Mouse (Mus musculus) small intestine, adult 2 months (tissue): ENCODE results near the gene Zfp566. TPM values are rescaled to one million over a fixed set of nuclear protein-coding genes. Genes with fewer than 3 reads are reported as not detected.
A peak's percentile ranks its signal among the peaks of the same experiment; 100 is the strongest.
"Not testable (repeated sequence)": the region's sequence is repeated elsewhere in the genome, so short reads cannot be mapped to it uniquely, and the experiment has no call there.

ENCODE experiments used
- H3K27ac ChIP-seq: fragments of 200-500 bp; 2 replicates; pipeline ENCODE4 v1.5.1; 2012; ENCODE audit warnings: low read depth, low read length, control low read depth, inconsistent platforms; ENCODE audit not compliant: insufficient read depth
- H3K27me3 ChIP-seq: fragments of 200-500 bp; 2 replicates; pipeline ENCODE4 v1.6.1; 2012; ENCODE audit warnings: mild to moderate bottlenecking, moderate library complexity, low read length, inconsistent platforms; ENCODE audit not compliant: control insufficient read depth, insufficient read depth
- H3K36me3 ChIP-seq: fragments of 200-500 bp; 2 replicates; pipeline ENCODE4 v1.6.1; 2012; ENCODE audit warnings: mild to moderate bottlenecking, low read length, control low read depth, inconsistent platforms; ENCODE audit not compliant: control insufficient read depth, insufficient read depth
- H3K4me1 ChIP-seq: fragments of 200-500 bp; 2 replicates; pipeline ENCODE4 v1.6.1; 2012; ENCODE audit warnings: low read length, inconsistent platforms, mixed read lengths; ENCODE audit not compliant: control insufficient read depth, insufficient read depth, insufficient read length
- H3K4me3 ChIP-seq: fragments of 200-500 bp; 2 replicates; pipeline ENCODE4 v1.5.1; 2012; ENCODE audit warnings: low read depth, mild to moderate bottlenecking, control low read depth, inconsistent platforms, low read length, moderate library complexity
- CTCF ChIP-seq: fragments of 200-500 bp; IDR thresholded peaks from 2 replicates; pipeline ENCODE4 v1.5.1; 2012; ENCODE audit warnings: low read depth, mild to moderate bottlenecking, control low read depth, inconsistent platforms, low read length, moderate library complexity, mixed read lengths; ENCODE audit not compliant: insufficient replicate concordance, insufficient read length; ENCODE audit errors: extremely low read depth
- POLR2A ChIP-seq: fragments of 200-500 bp; IDR thresholded peaks from 2 replicates; pipeline ENCODE4 v1.6.1; 2012; ENCODE audit warnings: low read depth, mild to moderate bottlenecking, control low read depth, inconsistent platforms, low read length, moderate library complexity
- WGBS: fragments of 180-500 bp; shearing (Covaris S2); methylation state at CpG from one replicate; pipeline ENCODE4 v1.1.7; 2018; 5-methylcytosine and 5-hydroxymethylcytosine counted together
- polyA plus RNA-seq: library from polyadenylated mRNA; depleted of rRNA; stranded (reverse); fragments of >200 nt; gene quantifications from 2 replicates; pipeline ENCODE4 v1.2.3, GENCODE M21; 2012; rRNA removed

The Zfp566 gene
- polyA plus RNA-seq = 0.11 and 0.95 TPM in 2 replicates

DNA sequence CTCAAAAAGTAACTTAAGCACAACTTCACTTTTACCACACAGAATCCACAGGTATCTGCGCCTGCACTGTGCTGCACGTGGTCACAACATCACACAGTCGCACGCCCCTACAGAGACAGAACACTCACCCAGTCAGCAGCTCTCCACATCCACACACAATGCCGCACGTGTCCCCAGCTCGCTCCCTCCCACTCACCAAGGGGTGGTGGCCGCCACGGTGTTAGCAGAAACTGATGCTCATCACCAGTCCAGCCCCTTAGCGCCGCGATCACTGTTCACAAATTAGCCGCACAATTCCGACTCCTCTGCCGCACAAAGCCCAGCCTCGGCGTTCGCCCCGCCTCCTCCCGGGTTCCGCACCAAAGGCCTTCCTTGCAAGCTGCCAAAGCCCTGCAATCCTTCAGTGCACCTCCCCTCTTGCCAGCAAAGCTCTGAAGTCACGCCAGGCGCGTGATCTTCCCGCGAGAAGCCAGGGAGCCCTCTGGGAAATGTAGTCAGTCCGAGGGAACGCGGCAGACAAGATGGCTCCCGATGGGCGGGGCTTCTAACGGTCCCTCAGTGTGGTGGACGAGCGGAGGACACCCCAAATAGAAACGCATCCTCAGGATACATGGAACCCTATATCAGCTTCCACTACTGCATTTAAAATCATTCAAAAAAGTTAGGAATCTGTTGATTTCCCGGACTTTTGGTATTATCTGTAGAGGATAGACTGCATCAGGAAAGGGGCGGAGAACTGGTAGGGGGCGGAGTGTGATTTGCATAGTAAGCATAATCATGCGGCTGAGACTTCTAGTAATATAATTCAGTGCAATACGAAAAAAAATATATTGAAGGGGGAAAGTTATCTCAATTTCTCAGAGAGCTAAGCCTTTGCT is at the start of gene Zfp566, which contains the start of gene Gm26920:
Zfp566 (minus strand) TSS at position 436 of the 878 bp plus-strand sequence.
Gm26920 (minus strand) TSS at position 319 of the 878 bp plus-strand sequence.
- H3K36me3 ChIP-seq = no peaks in the 10 kb centered on the region
- WGBS = under 1% methylated on average over 40 of the region's 40 CpGs
- H3K4me1 ChIP-seq = peaks cover 6% of the 10 kb centered on the region
- peak within 1 kb of the TSS; percentile 42 for H3K27ac ChIP-seq
- H3K4me3 ChIP-seq = peak within 1 kb of the TSS; percentile 90
- TF ChIP-seq POLR2A = peak; percentile 50; the same call in 1 of the 2 replicates
- no peak for TF ChIP-seq CTCF
- no peaks in the 10 kb centered on the region for H3K27me3 ChIP-seq

- no peaks in the 10 kb centered on the region for H3K36me3 ChIP-seq
- H3K27me3 ChIP-seq = no peaks in the 10 kb centered on the region
- 89% methylated on average over 10 of the region's 10 CpGs for WGBS
- no peaks in the 10 kb centered on the region for H3K4me1 ChIP-seq
- TF ChIP-seq POLR2A = no peak
- no peak for TF ChIP-seq CTCF
- H3K27ac ChIP-seq = no peak overlapping the region
- no peak overlapping the region for H3K4me3 ChIP-seq
Measured at GRCm38 (mm10) chr7:30136826-30137225, 46.5 kb upstream of the Zfp566 start.

DNA sequence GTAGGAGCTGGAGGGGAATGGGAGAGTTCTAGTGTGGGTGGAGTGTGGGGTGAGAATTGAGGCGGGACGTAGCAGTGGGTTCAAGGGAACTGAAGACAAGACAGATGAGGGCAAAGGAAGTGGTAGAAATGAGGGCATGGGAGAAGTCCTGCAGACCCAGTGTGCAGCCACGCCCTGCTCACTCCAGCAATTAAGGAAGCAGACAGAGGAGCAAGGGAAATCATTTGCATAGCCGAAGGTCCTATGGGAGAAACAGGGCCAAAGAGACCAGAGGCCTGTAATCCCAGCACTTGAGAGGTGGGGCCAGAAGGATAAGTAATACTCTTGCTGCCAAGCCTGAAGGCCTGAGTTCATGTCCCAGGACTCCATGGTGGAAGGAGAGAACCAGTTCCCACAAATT is 42.1 kb upstream of the Zfp566 start:
- TF ChIP-seq CTCF (no peak), POLR2A (no peak)
- Histone ChIP-seq H3K4me1 (no peaks in the 10 kb centered on the region), H3K4me3 (no peak overlapping the region), H3K27me3 (no peaks in the 10 kb centered on the region), H3K27ac (no peak overlapping the region), H3K36me3 (no peaks in the 10 kb centered on the region)
- 87% methylated on average over 4 of the region's 4 CpGs for WGBS

- no peaks in the 10 kb centered on the region for H3K36me3 ChIP-seq
- no peak overlapping the region for H3K27ac ChIP-seq
- H3K4me1 ChIP-seq = no peaks in the 10 kb centered on the region
- H3K27me3 ChIP-seq = no peaks in the 10 kb centered on the region
- no peak for TF ChIP-seq CTCF
- TF ChIP-seq POLR2A = no peak
- 92% methylated on average over 8 of the region's 8 CpGs for WGBS
- H3K4me3 ChIP-seq = no peak overlapping the region
Measured at GRCm38 (mm10) chr7:30129900-30130299, 39.6 kb upstream of the Zfp566 start.

GRCm38 (mm10) chr7:30122188-30122530 is 31.8 kb upstream of the Zfp566 start:
- no peak overlapping the region; the same call in 1 of the 2 replicates for H3K27ac ChIP-seq
- H3K27me3 ChIP-seq = no peaks in the 10 kb centered on the region
- peak overlapping the region; percentile 76 for H3K4me3 ChIP-seq
- WGBS = 2% methylated on average over 15 of the region's 15 CpGs
- TF ChIP-seq POLR2A (no peak), CTCF (no peak)
- no peaks in the 10 kb centered on the region for H3K36me3 ChIP-seq
- H3K4me1 ChIP-seq = peaks cover 3% of the 10 kb centered on the region; the same call in 1 of the 2 replicates

- H3K27me3 ChIP-seq = no peaks in the 10 kb centered on the region
- H3K27ac ChIP-seq = no peak within 1 kb of the TSS; the same call in 1 of the 2 replicates
- TF ChIP-seq CTCF (no peak), POLR2A (0 out of 2 replicates have a peak, but pooled peaks have one; percentile 27)
- H3K4me1 ChIP-seq = peaks cover 3% of the 10 kb centered on the region; the same call in 1 of the 2 replicates
- peak within 1 kb of the TSS; percentile 76 for H3K4me3 ChIP-seq
- H3K36me3 ChIP-seq = no peaks in the 10 kb centered on the region
- WGBS = under 1% methylated on average over 61 of the region's 61 CpGs
Measured at GRCm38 (mm10) chr7:30121308-30122187, 31.2 kb upstream of the Zfp566 start, which contains the start of gene Zfp382. TSS of gene Zfp382 (plus strand) at chr7:30121942.

DNA sequence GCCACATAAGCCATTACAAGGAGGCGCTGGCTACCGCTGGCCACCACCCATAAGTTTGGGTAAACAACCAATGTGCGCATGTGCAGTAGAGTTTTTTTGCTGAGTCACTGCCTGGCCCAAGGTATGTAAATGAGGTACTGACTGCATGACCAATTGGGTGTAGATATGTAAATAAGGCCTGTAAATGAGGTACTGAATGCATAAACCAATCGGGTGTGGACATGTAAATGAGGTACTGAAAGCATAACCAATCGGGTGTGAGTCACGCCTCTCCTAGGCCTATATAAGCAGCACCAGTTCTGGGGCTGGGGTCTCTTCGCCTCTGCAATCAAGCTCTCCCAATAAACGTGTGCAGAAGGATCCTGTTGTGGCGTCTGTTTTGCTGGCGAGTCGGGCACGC is 27.6 kb upstream of the Zfp566 start:
- not testable (repeated sequence) for H3K27ac ChIP-seq, H3K4me3 ChIP-seq, H3K36me3 ChIP-seq, H3K4me1 ChIP-seq, H3K27me3 ChIP-seq
- 91% methylated on average over 12 of the region's 12 CpGs for WGBS
